Mouse (Mus musculus) hindbrain, embryonic 13.5 days (tissue): Measurements from ENCODE around the gene Il33. TPM values are rescaled to one million over a fixed set of nuclear protein-coding genes. Genes with fewer than 3 reads are reported as not detected.

Experiments
- polyA plus RNA-seq: library from polyadenylated mRNA; unstranded; fragments of >200 nt; fragmentation: Nextera tagmentation; extraction: Ambion mirVana; gene quantifications from 2 replicates; pipeline ENCODE4 v1.2.1, GENCODE M21; 2015

The Il33 gene
- polyA plus RNA-seq, 1 experiment from 2014 or later = 1.5 TPM

Other genes starting within 250 kb of the Il33 start
- not detected in 2 replicates for gene Mlana, start 227.3 kb upstream of the Il33 start, polyA plus RNA-seq
- 7.5 and 7.8 TPM in 2 replicates for gene 9930021J03Rik, start 119.1 kb upstream of the Il33 start, polyA plus RNA-seq
- gene Ranbp6, start 112.1 kb upstream of the Il33 start, polyA plus RNA-seq = 45.1 and 48.6 TPM in 2 replicates
- not detected in 2 replicates for gene Trpd52l3, start 78.7 kb downstream of the Il33 start, polyA plus RNA-seq
- gene Uhrf2, start 105.4 kb downstream of the Il33 start, polyA plus RNA-seq = 60.5 TPM in 2 replicates